Mouse (Mus musculus) granulocyte monocyte progenitor cell, adult 5-6 weeks (primary cell): Measurements from ENCODE around the gene Fbln5. TPM values are rescaled to one million over a fixed set of nuclear protein-coding genes. Genes with fewer than 3 reads are reported as not detected.
A peak's percentile ranks its signal among the peaks of the same experiment; 100 is the strongest.

Experiments used
- ATAC-seq: replicated peaks from 2 replicates; pipeline ENCODE4 v1.8.0; 2016; ENCODE audit warnings: mild to moderate bottlenecking, moderate TSS enrichment, inconsistent platforms; ENCODE audit not compliant: poor library complexity, severe bottlenecking
- total RNA-seq, 2 experiments: library from RNA; stranded (forward) in 1 of 2; stranded (reverse) in 1 of 2; fragments of 200-712, 200-1000 nt in 1 of 2; fragments of >200 nt in 1 of 2; fragmentation: Nextera tagmentation in 1 of 2; gene quantifications; 2 replicates each; pipeline ENCODE4 v1.2.3; 2014 to 2017

Gene Fbln5
- total RNA-seq (2014; fragmentation: Nextera tagmentation) (not detected in 2 replicates), total RNA-seq (2017) (not detected in 2 replicates)

DNA sequence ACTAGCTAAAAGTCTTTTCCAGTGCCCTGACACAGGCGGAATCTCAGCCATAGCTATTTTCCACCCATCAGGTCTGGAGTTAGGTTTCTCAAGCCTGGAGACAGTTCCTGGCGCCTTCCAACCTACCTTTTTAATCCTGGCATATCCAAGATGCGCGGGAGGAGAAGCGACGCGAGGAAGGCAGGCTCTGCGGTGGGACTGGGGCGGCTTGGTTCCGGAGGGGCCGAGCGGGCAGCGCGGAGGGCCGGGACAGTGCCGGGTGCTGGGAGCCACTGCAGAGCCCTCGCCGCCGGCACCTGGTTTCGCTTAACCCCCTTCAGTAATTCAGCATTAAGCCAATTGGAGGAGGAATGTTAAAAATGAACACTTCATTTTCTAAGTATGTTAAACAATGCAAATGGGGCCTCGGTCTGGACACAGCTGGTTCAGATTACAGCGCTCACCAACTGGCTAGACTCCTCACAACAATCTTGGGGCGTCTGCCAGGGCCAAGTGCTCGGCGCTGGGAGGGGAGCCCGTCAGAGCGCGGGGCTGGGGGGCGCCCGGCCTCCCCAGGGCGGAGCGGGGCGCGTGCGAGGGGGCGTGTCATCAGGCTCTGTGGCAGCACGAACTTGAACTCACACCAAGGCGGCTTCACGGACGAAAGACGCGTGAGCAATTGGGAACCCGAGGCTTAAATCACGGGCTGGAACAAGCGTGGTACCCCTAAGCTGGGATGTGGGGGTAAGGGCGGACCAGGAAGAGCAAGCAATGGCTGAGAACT, at the start of gene Fbln5:
Gene Fbln5, minus strand, starts transcription at position 448 of the 763 bp plus-strand sequence.
- peak; percentile 51 for ATAC-seq

DNA sequence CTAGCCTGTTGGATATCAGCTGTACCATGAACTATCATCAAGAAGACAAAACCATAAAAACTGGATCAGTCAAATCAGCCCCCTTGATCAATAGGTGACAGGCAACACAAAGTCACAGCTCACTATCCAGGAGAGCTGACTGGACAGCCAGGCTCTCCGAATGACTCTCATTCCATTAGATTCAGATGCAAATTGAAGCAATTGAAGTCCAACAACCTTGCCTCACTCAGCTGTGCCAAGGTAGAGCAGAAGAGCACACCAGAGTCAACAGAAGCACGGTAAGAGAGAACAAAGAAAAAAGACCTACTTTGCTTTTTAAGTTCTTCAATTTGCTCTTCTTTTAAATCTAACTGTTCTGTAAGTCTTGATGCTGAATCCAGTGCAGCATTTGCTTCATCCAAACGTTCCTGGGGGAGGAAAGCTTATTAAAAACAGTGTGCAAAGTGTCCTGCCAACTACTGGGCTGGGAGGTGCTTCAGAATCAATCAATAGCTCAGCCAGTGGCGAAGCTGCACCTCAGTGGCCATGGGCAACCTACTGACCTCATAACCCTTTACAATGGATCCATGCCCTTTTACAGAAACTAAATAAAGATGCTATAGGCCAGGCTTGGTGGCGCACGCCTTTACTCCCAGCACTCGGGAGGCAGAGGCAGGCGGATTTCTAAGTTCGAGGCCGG, 43.6 kb upstream of the Fbln5 start:
- no peak for ATAC-seq

DNA sequence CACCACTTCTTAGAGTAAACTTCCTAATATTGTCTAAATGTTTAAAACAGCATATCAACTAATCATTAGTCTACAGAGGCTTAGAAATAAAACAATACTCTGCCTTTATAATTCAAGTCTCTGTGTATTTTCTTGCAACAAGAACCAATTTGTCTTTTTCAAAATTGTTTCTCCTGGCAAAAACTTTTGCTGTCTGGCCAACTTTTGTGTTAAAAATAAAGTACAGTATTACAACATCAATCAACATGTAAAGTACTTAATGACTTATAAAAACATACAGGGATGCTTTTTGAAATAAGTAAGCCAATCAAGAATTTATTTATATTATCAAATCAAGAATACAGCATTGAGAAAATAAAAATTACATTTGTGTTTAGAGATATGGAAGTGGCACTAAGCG, 41.4 kb upstream of the Fbln5 start:
- ATAC-seq: no peak

DNA sequence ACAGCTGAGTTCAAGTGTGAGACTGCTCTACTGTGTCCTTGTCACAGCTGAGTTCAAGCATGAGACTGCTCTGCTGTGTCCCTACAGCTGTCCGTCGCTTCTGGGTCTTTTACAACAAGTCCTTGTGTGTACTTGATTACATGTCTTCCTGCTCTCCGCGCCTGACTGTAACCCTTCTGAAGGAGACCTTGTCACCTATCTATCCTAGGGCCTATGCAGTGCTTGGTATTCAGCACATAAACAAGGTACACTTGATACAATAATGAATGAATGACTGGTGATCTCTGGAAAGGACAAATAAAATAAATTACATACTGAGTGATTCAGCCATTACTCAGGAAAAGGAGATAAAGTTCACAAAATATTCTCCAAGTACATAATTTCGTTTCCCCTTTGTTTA, 39.2 kb upstream of the Fbln5 start:
- ATAC-seq: no peak

DNA sequence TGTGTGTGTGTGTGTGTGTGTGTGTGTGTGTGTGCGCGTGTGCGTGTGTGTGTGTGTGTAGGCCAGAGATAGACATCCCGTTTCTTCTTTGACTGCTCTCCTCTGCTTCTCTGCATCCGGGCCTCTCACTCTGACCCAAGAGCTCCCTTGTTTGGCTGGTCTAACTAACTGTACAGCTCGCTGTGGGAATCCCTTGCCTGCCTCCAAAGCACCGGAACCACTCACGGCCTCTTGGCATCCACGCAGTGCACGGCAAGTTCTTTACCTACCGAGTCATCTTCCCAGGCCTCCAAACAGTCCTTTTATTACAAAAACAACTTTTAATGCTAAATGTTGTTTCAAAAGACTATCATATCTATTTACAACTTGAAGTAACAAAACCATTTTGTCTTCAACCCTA, 35.5 kb upstream of the Fbln5 start:
- no peak for ATAC-seq

DNA sequence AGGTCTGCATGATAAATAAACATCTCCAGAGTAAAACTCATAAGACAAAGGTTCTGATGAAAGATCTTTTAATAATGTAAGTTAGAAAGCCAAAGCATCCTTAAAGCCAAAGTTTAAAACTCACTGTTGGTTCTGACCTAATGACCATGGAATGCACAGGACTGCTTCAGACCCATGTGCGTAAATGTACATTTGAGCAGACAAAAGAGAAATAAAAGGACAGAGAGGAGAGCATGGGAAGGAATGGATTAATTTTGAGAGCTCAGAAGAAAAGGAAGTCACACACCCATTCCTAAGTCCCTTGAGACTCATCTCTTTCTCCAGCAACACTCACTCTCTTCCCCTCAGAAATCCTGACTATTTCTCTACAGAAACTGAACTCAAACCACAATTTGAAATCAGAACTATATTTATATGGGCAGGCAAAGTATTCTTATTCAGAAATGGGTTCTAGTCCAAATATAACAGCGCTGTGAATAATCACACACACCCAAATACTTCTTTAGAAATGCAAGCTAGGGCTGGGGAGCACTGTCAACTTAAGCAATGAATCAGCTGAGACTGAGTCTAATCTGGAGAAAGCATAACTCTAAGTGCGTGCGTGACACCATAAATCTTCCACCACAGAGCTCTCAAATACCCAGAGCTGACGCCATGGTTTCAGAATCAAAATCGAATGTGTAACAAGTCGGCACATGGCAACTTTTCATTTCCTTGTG, 33.1 kb upstream of the Fbln5 start:
- no peak for ATAC-seq

DNA sequence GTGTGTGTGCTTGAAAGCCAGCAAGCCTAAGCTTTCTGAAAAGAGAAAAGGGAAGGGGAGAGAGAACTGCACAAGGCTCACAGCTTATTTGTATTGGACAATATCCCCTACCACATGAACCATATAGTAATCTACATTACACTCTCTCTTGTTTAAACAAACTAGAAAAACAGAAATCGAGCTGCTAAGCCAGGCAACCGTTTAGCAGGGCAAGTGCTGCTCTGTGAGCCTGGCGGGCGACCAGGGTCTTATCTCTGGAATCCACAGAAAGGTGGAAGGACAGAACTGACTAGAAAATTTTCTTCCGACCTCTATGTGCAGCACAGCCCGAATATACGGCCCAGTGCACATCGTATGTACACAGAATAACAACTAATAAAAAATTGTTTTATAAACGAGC, 32.5 kb upstream of the Fbln5 start:
- no peak for ATAC-seq

DNA sequence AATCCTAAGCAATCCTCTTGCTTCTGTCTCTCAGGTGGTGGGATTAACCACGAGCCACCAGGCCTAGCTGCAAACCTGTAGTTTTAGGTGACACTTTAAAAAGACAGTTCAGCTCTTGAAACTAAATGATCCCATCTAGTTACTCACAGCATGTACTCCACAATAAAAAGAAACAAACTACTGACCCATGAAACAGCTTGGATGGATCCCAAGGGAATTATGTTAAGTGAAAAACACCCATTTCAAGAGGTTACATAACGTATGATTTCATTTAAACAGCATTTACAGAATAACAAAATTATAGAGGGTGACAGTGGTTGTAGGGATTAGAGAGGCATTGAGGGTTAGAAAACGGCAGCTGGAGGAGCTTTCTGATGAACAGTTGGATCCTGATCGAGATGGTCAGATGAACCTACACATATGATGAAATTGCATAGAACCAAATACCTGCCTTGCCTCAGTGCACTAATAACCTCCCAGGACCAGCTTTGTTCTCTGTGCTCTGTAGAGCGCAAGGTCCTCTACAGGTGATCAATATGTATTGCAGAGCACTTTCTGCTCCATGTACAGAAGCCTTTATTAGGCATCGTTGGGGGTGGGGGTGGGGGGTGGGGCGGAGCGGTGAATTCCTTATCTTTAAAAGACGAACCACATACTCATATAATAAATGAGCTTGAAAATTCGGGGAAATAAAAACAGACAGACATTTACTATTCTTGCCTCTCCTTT, 17.9 kb upstream of the Fbln5 start:
- no peak for ATAC-seq

DNA sequence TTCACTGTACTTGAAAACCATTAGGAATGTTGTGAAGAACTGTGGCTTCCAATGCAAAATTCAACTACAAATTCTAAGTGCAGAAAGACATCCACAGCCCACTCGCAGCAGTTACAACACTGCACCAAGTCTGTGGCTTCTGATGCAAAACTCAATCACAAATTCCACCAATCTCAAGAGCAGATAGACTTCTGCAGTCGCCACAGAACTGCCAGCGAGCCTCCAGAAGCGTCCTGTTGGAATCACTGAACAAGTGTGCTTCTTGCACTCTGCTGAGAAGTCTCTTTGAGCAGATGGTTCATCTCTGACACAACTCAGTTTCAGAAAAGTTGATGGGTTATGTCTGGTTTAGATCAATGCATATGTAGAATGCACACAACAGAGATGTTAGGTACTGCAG, 15.9 kb upstream of the Fbln5 start:
- no peak for ATAC-seq

DNA sequence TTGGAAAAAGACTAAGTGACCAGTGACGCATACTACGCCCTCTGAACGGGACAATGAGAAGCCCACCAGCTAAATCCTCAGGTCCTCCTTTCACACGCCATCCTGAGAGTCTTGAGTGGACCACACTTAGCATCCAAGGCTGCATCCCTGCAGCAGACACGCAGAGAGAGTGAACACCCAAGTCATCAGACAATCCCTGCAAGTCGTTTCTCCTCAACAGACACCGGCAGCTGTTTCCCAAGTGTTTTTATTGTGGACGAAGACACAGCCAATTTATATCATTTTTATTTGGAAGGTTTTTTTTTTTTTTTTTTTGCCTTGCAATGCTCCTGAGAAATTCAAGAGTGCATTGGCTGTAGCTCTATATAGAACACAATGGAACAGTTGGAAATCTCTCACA, 14.9 kb upstream of the Fbln5 start:
- no peak for ATAC-seq

DNA sequence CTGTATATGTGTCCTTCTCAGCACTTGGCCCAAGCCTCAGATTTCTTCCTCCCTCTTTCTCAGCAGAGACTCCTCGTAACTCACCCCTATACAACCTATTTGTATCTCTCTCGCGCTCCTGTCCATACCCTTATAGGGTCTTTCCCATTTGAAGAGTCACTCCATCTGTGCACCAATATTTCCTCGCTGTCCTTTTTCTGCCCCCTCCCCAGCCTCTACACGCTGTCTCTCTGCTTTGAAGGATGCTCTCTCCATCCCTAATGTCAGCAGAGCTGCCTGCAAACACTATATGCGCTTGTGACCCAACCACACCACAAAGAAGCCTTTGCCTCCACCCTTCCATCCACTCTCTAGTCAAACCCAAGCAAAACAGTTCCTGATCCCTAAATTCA, 14.3 kb upstream of the Fbln5 start:
- ATAC-seq: no peak

DNA sequence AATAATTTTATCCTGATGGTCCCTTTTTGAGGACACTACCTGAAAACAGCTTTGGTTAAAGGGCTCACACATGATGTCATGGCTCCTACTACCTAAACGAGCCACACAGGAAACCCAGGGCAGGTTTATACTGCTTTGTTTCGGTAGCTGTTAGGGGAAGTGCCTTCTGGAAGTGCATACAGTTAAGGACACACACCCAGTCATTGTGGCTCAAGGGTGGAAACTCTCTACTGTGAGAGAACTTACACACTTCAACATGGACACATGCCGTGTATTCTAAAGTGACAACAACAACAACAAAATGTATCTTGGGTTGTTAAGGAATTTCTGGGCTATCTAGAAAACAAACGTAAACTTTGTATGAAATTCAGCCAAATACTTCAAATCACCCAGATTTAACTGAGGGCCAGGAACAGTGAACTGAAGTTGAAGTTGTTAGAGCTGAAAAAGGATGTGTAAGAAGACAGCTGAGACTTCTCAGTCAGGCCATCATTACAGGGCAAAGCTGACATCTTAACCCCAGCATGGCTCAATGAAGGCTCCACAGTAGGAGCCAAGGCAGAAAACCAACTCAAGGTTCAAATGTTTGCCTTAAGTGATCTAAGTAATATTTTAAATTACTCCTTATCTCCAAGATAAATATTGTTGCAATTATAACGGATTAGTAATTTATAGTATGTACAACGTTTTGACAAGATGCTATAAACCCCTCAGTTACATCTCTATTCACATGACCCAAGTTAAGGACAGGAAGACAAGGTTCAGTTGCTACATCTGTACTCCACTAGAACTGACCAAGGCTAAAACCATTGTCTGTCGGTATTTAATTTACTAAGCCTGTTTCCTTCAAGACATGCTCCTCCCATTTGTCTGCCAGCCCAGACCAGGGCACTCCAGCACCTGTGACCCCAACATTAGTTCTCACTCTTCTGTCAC, 13.6 kb upstream of the Fbln5 start:
- ATAC-seq: peak; percentile 50

DNA sequence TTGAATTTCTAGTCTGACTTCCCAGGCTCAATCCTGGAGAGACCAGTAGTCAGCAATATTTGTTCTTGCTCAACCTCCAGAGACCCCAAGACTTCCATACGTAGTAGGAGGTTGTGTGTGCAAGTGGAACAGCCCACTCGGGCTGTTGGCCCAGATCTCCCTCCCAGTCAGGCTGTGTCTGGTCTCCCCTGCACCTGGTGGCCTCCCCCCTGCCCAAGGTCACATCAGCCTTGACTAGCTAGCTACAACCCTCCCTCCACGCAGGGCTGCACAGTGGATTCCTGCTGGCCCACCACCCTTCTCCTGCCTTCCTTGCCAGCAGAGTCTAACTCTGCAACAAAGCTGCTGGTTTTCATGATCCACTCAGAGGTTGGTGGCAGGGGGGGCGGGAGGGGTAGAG, 12.4 kb upstream of the Fbln5 start:
- no peak for ATAC-seq

DNA sequence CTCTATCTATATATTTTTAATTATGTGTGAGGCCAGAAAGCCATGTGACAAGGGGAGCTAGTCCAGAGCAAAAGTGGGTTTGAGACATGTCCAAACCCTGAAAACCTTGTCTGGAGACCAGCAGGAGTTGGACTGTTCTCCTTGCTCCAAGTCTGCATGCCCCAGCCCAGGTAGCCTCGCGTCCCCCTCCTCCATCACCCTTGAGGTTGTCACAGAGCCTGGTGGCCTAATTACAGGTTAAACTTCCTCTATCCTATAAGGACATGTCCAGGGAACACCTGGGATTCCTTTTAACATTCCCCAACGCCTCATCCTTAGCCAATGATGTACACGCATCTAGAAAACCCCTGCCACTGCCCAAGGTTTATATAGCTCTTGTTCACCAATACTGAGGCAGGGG, 4.3 kb upstream of the Fbln5 start:
- ATAC-seq: no peak

DNA sequence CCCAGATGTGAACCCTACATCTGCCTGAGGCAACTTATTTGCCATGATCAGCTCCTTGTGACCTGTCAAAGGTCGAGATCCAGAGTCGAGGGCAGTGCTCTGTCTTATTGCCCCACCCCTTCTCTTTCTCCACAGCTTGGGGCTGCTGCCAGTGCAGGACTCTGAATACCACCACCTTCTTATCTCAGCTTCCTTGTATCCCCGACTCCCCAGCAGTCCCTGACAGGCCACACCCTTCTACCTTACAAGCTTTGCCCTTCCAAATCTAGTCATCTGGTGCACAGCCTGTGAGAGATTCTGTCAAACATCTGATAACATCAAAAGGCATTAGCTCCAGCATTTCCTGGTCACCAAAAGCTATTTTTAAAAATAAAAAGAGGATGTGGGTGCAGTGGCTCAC, 2.7 kb upstream of the Fbln5 start:
- ATAC-seq: peak; percentile 44

DNA sequence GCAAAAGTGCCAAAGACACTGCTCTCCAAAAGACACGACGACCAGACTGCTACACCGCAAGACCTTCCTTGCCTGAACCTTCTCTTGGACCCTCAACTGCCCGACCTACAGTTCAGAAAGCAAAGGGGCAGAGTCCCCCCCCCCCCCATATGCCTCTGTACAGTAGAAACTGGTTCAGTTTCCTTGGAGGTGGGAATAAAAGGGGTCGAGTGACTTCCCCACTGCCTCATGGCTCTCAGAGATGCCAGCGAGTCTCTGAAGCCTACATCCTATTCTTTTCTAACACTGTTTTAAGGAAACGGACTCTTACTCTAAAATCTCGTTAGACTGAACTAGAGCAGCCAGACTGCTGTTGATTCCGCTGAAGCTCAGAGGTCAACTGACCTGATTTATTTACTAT, 715 bp upstream of the Fbln5 start:
- ATAC-seq: no peak

DNA sequence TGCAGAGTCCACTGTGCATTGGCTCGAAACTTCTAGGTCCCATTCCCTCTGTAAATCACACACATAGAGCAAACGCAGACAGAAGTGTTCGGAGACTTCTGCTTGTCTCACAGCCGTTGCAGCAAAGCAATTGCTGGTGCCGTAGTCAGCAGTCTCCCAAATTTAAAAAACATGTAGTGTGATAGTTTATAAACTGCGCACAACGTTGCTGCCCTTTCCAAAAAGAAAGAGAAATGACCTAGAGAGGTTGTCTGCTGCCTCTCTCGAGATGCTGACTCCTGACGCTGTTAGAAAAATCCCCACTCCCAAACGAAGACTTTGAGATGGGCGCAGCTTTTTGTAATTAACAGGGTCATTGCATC, 628 bp downstream of the Fbln5 start:
- no peak for ATAC-seq

DNA sequence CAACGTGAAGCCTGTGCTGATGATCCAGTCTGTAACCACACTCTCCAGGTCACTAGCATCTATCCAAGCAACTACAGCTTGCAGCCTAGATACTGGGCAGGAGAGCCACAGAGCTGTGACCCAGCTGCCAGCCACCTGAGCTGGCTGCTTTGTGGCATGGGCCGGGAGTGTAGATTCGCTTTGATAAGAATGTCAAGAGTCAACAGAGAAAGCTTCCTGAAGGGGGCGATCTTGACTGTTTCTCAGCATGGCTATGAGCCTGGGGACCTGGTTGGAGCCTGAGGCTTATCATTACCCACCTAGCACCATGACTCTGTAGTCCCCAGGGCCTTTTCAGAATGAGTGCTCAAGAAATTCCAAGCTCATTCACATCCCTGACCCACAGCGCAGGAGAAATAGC, 2.0 kb downstream of the Fbln5 start:
- peak; percentile 38; the same call in 1 of the 2 replicates for ATAC-seq

DNA sequence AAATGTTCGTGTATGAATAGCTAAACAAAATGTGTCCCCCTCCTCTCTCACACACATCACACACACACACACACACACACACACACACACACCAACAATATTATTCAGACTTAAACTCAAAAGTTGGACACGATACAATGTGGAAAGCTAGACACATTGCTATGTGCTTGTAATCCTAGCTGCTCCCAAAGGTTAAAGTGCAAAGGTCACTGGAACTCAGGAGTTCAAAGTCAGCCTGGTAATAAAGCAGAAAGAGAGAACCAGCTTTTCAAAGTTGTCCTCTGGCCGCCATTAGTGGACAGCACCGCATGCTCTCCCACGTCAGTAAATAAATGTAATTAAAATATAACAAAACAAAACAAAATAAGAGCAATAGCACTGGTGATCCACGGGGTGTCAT, 3.1 kb downstream of the Fbln5 start:
- ATAC-seq: no peak

DNA sequence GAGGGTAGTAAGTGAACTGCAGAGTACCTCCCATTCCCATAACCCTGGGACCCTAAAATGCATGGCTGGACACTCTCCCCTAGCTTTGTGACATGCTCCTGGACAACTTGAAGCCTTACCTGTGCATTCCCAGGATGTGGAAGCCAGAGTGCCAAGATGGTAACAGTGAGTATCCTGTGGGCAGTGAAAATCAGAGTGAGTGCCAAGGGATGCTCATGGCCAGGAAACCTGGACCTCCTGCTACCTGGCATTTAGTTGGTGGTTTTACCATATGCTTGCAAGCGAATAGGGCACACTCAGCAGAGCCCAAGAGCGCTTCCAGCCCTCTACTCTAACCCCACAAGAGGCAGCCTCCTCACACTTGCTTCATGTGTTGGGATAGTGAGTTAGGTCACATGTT, 4.4 kb downstream of the Fbln5 start:
- ATAC-seq: no peak
